Mouse (Mus musculus): ENCODE data around the gene Hcar2. TPM values are rescaled to one million over a fixed set of nuclear protein-coding genes. Genes with fewer than 3 reads are reported as not detected.

Hcar2 gene
- 0.08 and 0.20 TPM in 2 replicates for polyA plus RNA-seq (2015; fragmentation: Nextera tagmentation; extraction: Ambion mirVana)

DNA sequence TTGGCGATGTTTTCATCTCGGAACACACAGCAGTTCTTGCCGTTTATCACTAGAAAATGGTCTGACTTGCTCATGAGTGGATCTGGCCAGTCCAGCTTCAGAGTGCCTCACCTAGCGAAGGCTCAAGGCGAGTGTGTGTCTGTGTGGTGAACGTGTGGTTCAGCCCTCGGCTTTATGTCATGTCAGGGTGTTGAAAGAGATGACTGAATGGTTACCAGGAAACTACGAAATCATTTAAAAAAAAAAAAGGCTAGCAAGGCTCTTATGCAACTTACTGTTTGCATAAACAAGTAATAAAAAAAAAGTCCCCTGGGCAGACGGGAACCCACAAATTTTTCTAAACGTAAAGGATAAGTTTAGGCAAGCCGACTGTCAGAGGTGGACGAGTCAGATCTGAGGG is at the start of gene Hcar2:
Gene Hcar2 (minus strand): TSS at position 135 of the 400 bp plus-strand sequence.
- Histone ChIP-seq H3K9me3 (replicated peaks) (no peaks in the 10 kb centered on the region), H3K27me3 (no peaks in the 10 kb centered on the region), H3K4me3 (no peak within 1 kb of the TSS), H3K4me2 (no peak within 1 kb of the TSS), H3K36me3 (no peaks in the 10 kb centered on the region), H3K4me1 (replicated peaks) (no peaks in the 10 kb centered on the region), H3K9ac (no peak within 1 kb of the TSS), H3K27ac (no peak within 1 kb of the TSS)
- 77% methylated on average over 12 of the region's 12 CpGs for WGBS
- ATAC-seq (replicated peaks; ENCODE audit: insufficient number of reproducible peaks, insufficient read depth, low FRiP score, low read depth) = no peak

DNA sequence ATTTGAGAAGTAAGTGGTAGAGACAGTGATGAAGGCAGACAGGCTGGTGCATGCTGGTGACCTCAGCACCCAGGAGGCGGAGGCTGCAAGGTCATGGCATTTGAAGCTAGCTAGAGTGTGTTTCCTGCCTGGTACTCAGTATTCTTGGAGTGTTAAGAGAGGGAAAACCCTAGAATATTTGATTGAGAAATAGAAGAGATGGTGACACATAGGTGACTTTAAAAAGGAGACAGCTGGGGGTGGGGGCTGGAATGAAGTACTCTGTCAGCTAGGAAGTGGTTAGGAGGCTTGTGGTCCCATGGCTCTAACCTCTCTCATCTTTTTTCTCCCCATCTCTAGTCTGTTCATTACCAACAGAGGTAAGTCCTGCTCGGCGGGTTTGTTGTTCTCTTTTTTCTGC is 49.6 kb upstream of the Hcar2 start:
- Histone ChIP-seq H3K9ac (no peak overlapping the region), H3K4me2 (no peak overlapping the region), H3K4me1 (replicated peaks) (peaks cover 10% of the 10 kb centered on the region), H3K27ac (no peak overlapping the region), H3K36me3 (peaks cover 48% of the 10 kb centered on the region), H3K27me3 (no peaks in the 10 kb centered on the region), H3K9me3 (replicated peaks) (no peaks in the 10 kb centered on the region), H3K4me3 (no peak overlapping the region)
- no peak for ATAC-seq (replicated peaks; ENCODE audit: insufficient number of reproducible peaks, insufficient read depth, low FRiP score, low read depth)
- 82% methylated on average over 3 of the region's 3 CpGs for WGBS

DNA sequence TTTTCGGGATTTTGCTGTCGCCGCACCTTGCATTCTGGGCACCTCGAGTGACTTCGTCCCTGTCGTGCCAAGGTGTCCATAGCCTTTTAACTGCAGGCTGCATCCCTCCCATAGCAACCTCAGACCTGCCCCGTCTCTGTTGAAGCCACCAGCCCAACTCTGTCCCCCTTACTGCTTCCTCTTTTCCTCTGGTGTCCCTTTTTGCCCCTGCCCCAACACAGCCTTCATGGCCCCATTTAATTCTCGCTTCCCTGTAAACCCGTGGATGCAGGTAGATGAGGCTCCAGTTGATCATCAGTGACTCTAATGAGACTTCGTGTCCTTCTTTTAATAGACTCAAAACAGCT is 42.3 kb upstream of the Hcar2 start:
- Histone ChIP-seq H3K4me2 (peak overlapping the region; percentile 88), H3K9me3 (replicated peaks) (no peaks in the 10 kb centered on the region), H3K36me3 (peaks cover 23% of the 10 kb centered on the region), H3K4me3 (peak overlapping the region; percentile 94), H3K9ac (peak overlapping the region; percentile 98), H3K27me3 (no peaks in the 10 kb centered on the region), H3K4me1 (replicated peaks) (peaks cover 18% of the 10 kb centered on the region), H3K27ac (peak overlapping the region; percentile 88)
- WGBS = 3% methylated on average over 10 of the region's 10 CpGs
- no peak for ATAC-seq (replicated peaks; ENCODE audit: insufficient number of reproducible peaks, insufficient read depth, low FRiP score, low read depth)

DNA sequence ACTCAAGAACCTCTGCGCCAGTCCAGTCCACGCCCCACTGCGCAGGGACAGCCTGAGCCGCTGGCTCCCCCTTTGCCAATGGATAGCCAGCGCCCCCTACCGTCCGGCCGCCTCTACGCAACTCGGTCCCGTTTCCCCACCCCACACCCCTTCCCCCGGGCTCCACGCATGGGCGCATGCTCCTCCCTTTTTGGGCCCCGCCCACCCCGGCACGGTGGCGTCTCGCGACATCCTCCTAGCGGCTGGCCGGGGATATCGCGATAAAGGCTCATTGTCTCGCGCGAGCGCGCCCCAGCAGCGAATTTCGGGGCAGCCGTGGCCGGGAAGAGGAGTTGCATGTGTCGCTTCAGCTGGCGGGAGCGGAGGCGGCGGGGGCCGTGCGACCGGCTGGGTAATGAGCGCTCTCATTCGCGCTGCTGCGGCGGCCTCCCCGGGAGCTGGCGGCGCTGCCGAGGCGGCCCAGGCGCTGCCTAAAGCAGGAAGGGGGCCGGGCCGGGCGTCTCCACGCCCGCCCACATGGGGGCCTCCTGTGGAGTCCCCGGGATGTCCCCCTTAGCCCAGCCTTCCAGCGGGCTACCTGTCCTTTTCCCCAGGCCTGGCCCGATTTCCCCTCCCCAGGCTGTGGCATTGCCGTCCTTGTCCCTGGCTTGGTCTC is 41.8 kb upstream of the Hcar2 start, which contains the start of gene Denr:
Gene Denr (plus strand): TSS at position 200 of the 655 bp plus-strand sequence.
- under 1% methylated on average over 61 of the region's 61 CpGs for WGBS
- peak within 1 kb of the TSS; percentile 94 for H3K4me3 ChIP-seq
- H3K27ac ChIP-seq = peak within 1 kb of the TSS; percentile 88
- peaks cover 18% of the 10 kb centered on the region for H3K4me1 ChIP-seq (replicated peaks)
- peak within 1 kb of the TSS; percentile 88 for H3K4me2 ChIP-seq
- H3K36me3 ChIP-seq = peaks cover 23% of the 10 kb centered on the region
- ATAC-seq (replicated peaks; ENCODE audit: insufficient number of reproducible peaks, insufficient read depth, low FRiP score, low read depth) = peak; percentile 95
- no peaks in the 10 kb centered on the region for H3K27me3 ChIP-seq
- H3K9me3 ChIP-seq (replicated peaks) = no peaks in the 10 kb centered on the region
- peak within 1 kb of the TSS; percentile 98 for H3K9ac ChIP-seq

DNA sequence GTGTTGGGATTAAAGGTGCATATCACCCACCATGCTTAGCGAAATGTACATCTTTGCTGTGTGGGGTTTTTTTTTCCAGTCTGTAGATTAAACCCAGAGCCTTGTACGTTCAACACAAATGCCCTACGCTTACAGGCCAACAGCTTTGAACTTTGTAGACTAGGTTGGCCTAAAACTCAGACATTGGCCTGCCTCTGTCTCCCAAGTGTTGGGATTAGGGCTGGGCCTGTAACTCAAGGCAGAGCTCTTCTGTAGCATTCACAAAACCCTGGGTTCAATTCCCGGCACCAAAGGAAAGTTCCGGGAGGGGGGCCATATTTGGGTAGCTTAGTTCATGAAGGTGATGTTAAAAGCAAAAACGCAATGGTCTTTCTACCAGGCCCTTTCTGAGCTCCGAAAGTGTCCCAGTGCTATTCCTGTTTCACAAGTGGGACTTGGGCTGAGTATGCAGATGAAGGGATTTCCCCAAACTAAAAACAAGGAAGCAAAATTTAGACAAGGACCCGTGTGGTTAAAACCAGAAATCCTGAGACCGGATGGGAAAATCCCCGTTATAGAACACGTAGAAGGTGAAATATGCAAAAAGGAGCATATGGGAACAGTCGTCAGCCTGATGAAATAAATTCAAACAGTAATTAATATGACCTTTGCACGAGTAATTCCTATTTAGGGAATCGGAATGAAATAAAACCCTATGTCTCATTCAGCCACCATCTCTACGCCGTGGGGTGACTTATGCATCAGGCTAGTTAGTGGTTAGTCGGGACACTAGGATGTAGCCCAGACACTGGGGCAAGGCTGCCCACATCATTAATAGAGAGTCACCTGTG is 41.1 kb upstream of the Hcar2 start:
- Histone ChIP-seq H3K9me3 (replicated peaks) (no peaks in the 10 kb centered on the region), H3K4me3 (peak overlapping the region; percentile 94), H3K9ac (no peak overlapping the region), H3K27ac (no peak overlapping the region), H3K36me3 (peaks cover 20% of the 10 kb centered on the region), H3K4me1 (replicated peaks) (peaks cover 18% of the 10 kb centered on the region), H3K27me3 (no peaks in the 10 kb centered on the region), H3K4me2 (peak overlapping the region; percentile 47)
- no peak for ATAC-seq (replicated peaks; ENCODE audit: insufficient number of reproducible peaks, insufficient read depth, low FRiP score, low read depth)
- 71% methylated on average over 17 of the region's 17 CpGs for WGBS

DNA sequence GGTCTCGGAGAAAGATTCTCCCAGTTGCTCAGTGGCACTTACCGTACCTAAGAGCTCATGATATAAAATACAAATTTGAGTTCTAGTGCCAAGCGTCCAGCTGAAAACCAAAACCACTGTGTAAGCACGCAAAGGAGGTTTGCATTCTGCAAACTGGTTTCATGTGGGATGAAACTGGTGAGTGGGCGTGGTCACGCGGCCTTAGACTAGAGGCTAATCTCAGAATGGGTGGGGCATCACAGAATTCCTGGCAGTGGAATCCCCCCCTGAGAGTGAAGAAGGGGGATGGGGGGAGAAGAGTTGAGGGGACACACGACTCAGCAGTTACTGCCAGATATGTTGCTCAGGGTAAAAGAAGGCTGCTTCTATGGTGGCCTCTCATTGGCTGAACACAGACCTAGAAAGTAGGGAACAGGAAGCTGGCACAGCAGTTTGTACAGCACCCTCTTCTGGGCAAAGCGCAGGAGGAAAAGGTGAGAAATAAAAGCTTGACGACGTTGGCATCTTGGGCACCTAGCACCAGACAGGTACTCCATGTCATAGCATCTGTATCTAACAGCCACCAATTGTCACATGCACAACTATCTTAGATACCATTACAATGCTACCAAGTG is 38.9 kb upstream of the Hcar2 start:
- no peak overlapping the region for H3K4me2 ChIP-seq
- H3K9me3 ChIP-seq (replicated peaks) = no peaks in the 10 kb centered on the region
- H3K9ac ChIP-seq = no peak overlapping the region
- peaks cover 4% of the 10 kb centered on the region; the same call in 1 of the 2 replicates for H3K36me3 ChIP-seq
- no peaks in the 10 kb centered on the region for H3K27me3 ChIP-seq
- 59% methylated on average over 11 of the region's 11 CpGs for WGBS
- peaks cover 18% of the 10 kb centered on the region for H3K4me1 ChIP-seq (replicated peaks)
- no peak for ATAC-seq (replicated peaks; ENCODE audit: insufficient number of reproducible peaks, insufficient read depth, low FRiP score, low read depth)
- H3K27ac ChIP-seq = no peak overlapping the region
- H3K4me3 ChIP-seq = no peak overlapping the region

DNA sequence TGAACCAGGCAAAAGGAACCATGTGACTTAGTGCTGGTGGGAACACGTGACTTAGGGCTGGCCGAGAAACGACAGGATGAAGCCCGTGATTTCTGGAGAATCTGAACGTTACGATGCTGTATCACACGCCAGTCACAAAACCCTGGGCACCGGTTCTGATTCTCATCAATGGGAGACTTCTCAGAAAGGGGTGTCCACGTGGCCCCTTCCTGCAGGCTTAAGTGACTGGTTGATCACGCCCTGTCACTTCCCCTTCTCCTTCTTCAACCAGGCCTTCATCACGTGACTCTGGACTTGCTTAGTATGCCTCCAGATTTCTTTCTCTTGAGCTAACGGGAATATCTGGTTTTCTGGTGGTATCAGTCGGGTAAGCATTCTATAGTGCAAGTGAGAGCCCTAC is 32.1 kb upstream of the Hcar2 start:
- Histone ChIP-seq H3K9me3 (replicated peaks) (no peaks in the 10 kb centered on the region), H3K4me2 (no peak overlapping the region), H3K27ac (no peak overlapping the region), H3K27me3 (no peaks in the 10 kb centered on the region), H3K4me3 (no peak overlapping the region), H3K36me3 (no peaks in the 10 kb centered on the region), H3K4me1 (replicated peaks) (no peaks in the 10 kb centered on the region), H3K9ac (no peak overlapping the region)
- no peak for ATAC-seq (replicated peaks; ENCODE audit: insufficient number of reproducible peaks, insufficient read depth, low FRiP score, low read depth)
- 77% methylated on average over 13 of the region's 13 CpGs for WGBS

DNA sequence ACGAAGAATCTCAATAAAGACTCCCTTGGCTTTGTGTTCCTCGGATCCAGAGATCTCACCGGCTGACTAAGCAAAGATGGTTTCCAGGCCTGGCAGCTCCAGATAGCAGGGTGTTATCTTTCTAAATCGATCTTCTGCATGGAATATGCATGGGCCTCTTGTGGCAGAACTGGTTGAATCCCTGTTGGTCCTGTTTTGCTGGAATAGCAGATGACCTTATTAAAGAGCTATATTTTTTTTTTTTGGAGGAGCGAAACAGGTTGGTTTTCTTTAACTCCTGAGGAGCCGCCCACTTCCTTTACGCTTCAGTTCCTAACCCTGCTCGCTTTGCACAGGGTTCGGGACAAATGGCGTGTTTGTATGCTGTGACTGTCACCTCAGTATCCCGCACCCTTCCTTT is 31.1 kb upstream of the Hcar2 start:
- no peak for ATAC-seq (replicated peaks; ENCODE audit: insufficient number of reproducible peaks, insufficient read depth, low FRiP score, low read depth)
- Histone ChIP-seq H3K36me3 (no peaks in the 10 kb centered on the region), H3K4me2 (no peak overlapping the region), H3K9ac (no peak overlapping the region), H3K4me1 (replicated peaks) (no peaks in the 10 kb centered on the region), H3K4me3 (no peak overlapping the region), H3K27ac (no peak overlapping the region), H3K27me3 (no peaks in the 10 kb centered on the region), H3K9me3 (replicated peaks) (no peaks in the 10 kb centered on the region)
- 72% methylated on average over 11 of the region's 11 CpGs for WGBS

DNA sequence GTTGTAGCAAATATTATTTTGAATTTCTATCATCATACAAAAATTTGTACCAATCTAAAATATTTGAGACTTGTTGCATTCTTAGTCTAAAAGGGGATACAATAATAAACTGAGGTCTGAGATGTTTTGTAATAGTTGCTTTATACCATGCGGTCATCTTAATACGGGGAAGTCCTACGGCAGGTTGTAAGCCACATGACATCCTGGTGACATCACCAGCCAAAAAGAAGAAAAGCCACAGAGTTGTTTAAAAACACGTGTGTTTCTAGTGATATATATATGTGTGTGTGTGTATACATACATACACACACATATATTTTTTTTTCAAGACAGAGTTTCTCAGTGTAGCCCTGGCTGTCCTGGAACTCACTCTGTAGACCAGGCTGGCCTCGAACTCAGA is 28.2 kb upstream of the Hcar2 start:
- no peak overlapping the region for H3K9ac ChIP-seq
- ATAC-seq (replicated peaks; ENCODE audit: insufficient number of reproducible peaks, insufficient read depth, low FRiP score, low read depth) = no peak
- H3K4me3 ChIP-seq = no peak overlapping the region
- H3K36me3 ChIP-seq = no peaks in the 10 kb centered on the region
- H3K4me2 ChIP-seq = no peak overlapping the region
- H3K9me3 ChIP-seq (replicated peaks) = no peaks in the 10 kb centered on the region
- no peaks in the 10 kb centered on the region for H3K27me3 ChIP-seq
- WGBS = 75% methylated on average over 5 of the region's 5 CpGs
- no peak overlapping the region for H3K27ac ChIP-seq
- H3K4me1 ChIP-seq (replicated peaks) = no peaks in the 10 kb centered on the region

DNA sequence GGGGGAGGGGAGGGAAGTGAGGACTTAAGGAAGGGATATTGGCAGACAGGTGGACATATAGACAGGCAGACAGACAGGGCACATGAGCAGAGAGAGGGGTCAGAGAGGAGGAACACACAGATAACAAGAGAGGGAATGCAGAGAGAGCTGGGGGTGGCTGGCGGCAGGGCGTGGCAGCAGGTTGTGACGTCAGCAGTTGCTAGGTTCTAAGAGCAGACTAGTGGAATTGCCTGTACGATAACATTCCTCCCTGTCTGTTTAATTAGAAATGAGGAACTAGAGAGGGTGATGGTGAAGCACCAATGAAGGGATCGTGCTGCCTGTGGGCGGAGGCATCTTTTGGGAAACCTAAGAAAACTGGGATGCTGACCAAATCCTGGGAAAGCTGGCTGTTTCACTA is 26.4 kb upstream of the Hcar2 start:
- no peaks in the 10 kb centered on the region for H3K27me3 ChIP-seq
- ATAC-seq (replicated peaks; ENCODE audit: insufficient number of reproducible peaks, insufficient read depth, low FRiP score, low read depth) = no peak
- H3K9me3 ChIP-seq (replicated peaks) = no peaks in the 10 kb centered on the region
- H3K4me3 ChIP-seq = no peak overlapping the region
- 32% methylated on average over 6 of the region's 6 CpGs for WGBS
- no peaks in the 10 kb centered on the region for H3K4me1 ChIP-seq (replicated peaks)
- H3K9ac ChIP-seq = no peak overlapping the region
- no peak overlapping the region for H3K27ac ChIP-seq
- no peaks in the 10 kb centered on the region for H3K36me3 ChIP-seq
- H3K4me2 ChIP-seq = peak overlapping the region; percentile 24

DNA sequence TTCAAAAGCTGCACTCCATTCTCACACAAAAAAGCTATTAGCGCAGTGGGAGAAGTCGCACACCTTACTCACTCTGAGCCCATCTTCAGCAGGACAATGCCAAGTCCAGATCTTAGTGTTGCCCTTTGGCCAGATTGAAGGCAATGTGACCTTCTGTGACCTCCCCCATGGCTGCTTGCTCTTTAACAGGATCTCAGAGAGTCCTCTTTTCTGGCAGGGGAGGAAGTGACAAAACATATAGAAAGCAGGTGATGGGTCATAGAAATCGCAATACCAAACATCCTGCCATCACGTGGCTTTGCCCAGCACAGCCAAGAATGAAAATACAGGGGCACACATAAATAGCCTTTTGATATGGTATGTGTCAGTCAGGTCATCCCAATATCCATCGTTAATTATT is 25.7 kb upstream of the Hcar2 start:
- WGBS = 76% methylated on average over 5 of the region's 5 CpGs

More for the DNA sequence above, 25.7 kb upstream of the Hcar2 start:
- H3K9me3 ChIP-seq (replicated peaks) = no peaks in the 10 kb centered on the region
- ATAC-seq (replicated peaks; ENCODE audit: insufficient number of reproducible peaks, insufficient read depth, low FRiP score, low read depth) = no peak
- H3K4me3 ChIP-seq = no peak overlapping the region
- no peak overlapping the region for H3K27ac ChIP-seq
- no peaks in the 10 kb centered on the region for H3K36me3 ChIP-seq
- H3K9ac ChIP-seq = no peak overlapping the region
- H3K4me2 ChIP-seq = no peak overlapping the region
- H3K27me3 ChIP-seq = no peaks in the 10 kb centered on the region
- no peaks in the 10 kb centered on the region for H3K4me1 ChIP-seq (replicated peaks)

Measured in heart, embryonic 15.5 days (tissue).